Mouse (Mus musculus) stomach, embryonic 14.5 days (tissue): ENCODE data around the gene Serpinb9c. TPM values are rescaled to one million over a fixed set of nuclear protein-coding genes. Genes with fewer than 3 reads are reported as not detected.
"Not testable (repeated sequence)": the region's sequence is repeated elsewhere in the genome, so short reads cannot be mapped to it uniquely, and the experiment has no call there.

Experiments used
- ATAC-seq: fragments of 200-750 bp; cut with Nextera tagmentation; 2 replicates; pipeline ENCODE4 v1.8.0; 2017; ENCODE audit warnings: low read depth, moderate TSS enrichment; ENCODE audit not compliant: insufficient number of reproducible peaks, insufficient read depth, low FRiP score
- H3K27ac ChIP-seq: fragments of 300-500 bp; sonication (generic); 2 replicates; pipeline ENCODE4 v1.5.1; 2014; ENCODE audit warnings: mild to moderate bottlenecking, low read length, moderate library complexity, mixed read lengths
- H3K27me3 ChIP-seq: fragments of 300-500 bp; sonication (generic); 2 replicates; pipeline ENCODE4 v1.6.1; 2014; ENCODE audit warnings: low read length, control low read depth, mixed read lengths; ENCODE audit not compliant: control insufficient read depth, insufficient read depth
- H3K36me3 ChIP-seq: fragments of 300-500 bp; sonication (generic); 2 replicates; pipeline ENCODE4 v1.6.1; 2014; ENCODE audit warnings: mild to moderate bottlenecking, control low read depth, low read length, moderate library complexity, mixed read lengths; ENCODE audit not compliant: control insufficient read depth, insufficient read depth
- H3K4me1 ChIP-seq: fragments of 300-500 bp; sonication (generic); 2 replicates; pipeline ENCODE4 v1.6.1; 2014; ENCODE audit warnings: low read length, control low read depth, mixed read lengths; ENCODE audit not compliant: control insufficient read depth, insufficient read depth
- H3K4me2 ChIP-seq: fragments of 300-500 bp; sonication (generic); replicated peaks from 2 replicates; pipeline ENCODE4 v1.6.1; 2014; ENCODE audit warnings: low read depth, low read length, control low read depth
- H3K4me3 ChIP-seq: fragments of 300-500 bp; sonication (generic); 2 replicates; pipeline ENCODE4 v1.5.1; 2014; ENCODE audit warnings: low read depth, low read length, control low read depth
- H3K9ac ChIP-seq: fragments of 300-500 bp; sonication (generic); replicated peaks from 2 replicates; pipeline ENCODE4 v1.6.1; 2014; ENCODE audit warnings: low read depth, mild to moderate bottlenecking, control low read depth, low read length, moderate library complexity, mixed read lengths
- H3K9me3 ChIP-seq: fragments of 300-500 bp; sonication (generic); 2 replicates; pipeline ENCODE4 v1.6.1; 2016; ENCODE audit warnings: low read depth, low read length, control low read depth; ENCODE audit not compliant: control insufficient read depth
- WGBS: fragments of 180-500 bp; shearing (Covaris S2); extraction: QIAGEN DNeasy Blood & Tissue Kit; methylation state at CpG from one replicate; pipeline ENCODE4 v1.1.7; 2014; 5-methylcytosine and 5-hydroxymethylcytosine counted together
- polyA plus RNA-seq: library from polyadenylated mRNA; unstranded; fragments of >200 nt; fragmentation: Nextera tagmentation; extraction: Ambion mirVana; gene quantifications from 2 replicates; pipeline ENCODE4 v1.2.1, GENCODE M21; 2014

The Serpinb9c gene
- not detected in 2 replicates for polyA plus RNA-seq

DNA sequence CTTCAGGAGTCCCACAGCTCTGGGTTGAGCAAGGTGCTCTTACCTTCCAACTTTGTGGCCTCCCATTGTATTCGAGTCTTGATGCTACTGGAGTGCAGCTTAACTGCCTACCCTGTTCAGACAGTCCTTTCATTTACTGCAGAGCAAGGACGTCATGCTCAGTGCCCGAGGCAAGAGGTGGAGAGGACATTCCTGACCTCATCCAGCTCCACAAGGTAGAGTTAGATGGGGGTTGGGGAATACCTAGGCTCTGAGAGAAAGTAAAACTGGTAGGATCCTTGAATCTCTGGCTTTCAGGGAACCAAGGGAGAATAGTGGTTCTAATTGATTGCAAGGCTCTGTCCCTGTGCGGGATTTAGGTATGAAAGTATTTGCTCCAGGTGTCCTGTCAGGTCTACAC, at the start of gene Serpinb9c:
Gene Serpinb9c, minus strand, starts transcription at position 101 of the 400 bp plus-strand sequence.
- Histone ChIP-seq H3K36me3 (no peaks in the 10 kb centered on the region), H3K4me3 (no peak within 1 kb of the TSS), H3K27ac (no peak within 1 kb of the TSS), H3K9ac (no peak within 1 kb of the TSS), H3K4me1 (no peaks in the 10 kb centered on the region), H3K4me2 (no peak within 1 kb of the TSS), H3K27me3 (no peaks in the 10 kb centered on the region), H3K9me3 (no peaks in the 10 kb centered on the region)
- WGBS = 78% methylated on average over 4 of the region's 4 CpGs
- ATAC-seq = no peak

DNA sequence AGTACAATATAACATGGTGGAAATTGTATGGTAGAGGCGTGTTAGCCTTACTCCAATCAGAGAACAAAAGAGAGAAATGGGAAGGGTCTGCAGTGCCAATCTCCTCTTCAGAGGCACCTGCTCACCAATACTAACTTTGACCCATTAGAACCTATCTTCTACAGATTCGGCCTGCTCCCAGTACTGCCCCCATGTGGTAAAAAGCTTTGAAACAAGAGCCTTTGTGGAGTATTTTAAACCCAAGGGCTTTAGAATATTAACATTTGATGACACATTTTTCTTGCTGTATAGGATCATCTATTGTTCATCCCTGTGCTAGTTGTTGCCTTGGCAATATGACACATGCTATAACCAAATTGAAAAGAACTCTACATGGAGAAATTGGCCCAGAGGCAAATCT, 40.2 kb upstream of the Serpinb9c start:
- Histone ChIP-seq H3K9ac (no peak overlapping the region), H3K4me3 (no peak overlapping the region), H3K27me3 (no peaks in the 10 kb centered on the region), H3K4me1 (no peaks in the 10 kb centered on the region), H3K4me2 (no peak overlapping the region), H3K27ac (no peak overlapping the region), H3K36me3 (no peaks in the 10 kb centered on the region), H3K9me3 (no peaks in the 10 kb centered on the region)
- no peak for ATAC-seq
- WGBS = 62% methylated on average over 2 of the region's 2 CpGs

DNA sequence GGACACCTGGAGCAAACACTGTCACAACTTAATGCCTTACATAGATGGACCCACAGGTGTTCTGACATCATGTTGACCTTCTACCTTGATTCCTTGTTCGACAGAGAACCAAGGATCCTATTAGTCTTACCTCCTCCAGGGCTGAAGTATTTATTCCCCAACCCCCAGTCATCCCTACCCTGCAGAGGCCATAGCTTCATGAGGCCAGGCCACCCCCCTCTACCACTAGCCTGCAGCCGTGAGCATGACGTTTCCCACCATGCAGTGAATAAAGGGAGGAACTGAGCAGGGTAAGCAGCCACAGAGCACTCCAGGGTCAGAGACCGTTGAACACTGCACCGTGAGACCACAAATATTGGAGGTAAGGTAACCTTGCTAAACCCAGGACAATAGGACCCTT, 33.1 kb upstream of the Serpinb9c start, which contains the start of gene Serpinb9d:
Gene Serpinb9d, plus strand, starts transcription at position 301 of the 400 bp plus-strand sequence.
- H3K4me1 ChIP-seq = no peaks in the 10 kb centered on the region
- H3K27ac ChIP-seq = no peak within 1 kb of the TSS
- no peak within 1 kb of the TSS for H3K4me3 ChIP-seq
- H3K36me3 ChIP-seq = no peaks in the 10 kb centered on the region
- no peak within 1 kb of the TSS for H3K4me2 ChIP-seq
- H3K9ac ChIP-seq = no peak within 1 kb of the TSS
- WGBS = 83% methylated on average over 5 of the region's 5 CpGs
- no peak for ATAC-seq
- H3K9me3 ChIP-seq = no peaks in the 10 kb centered on the region
- H3K27me3 ChIP-seq = no peaks in the 10 kb centered on the region

DNA sequence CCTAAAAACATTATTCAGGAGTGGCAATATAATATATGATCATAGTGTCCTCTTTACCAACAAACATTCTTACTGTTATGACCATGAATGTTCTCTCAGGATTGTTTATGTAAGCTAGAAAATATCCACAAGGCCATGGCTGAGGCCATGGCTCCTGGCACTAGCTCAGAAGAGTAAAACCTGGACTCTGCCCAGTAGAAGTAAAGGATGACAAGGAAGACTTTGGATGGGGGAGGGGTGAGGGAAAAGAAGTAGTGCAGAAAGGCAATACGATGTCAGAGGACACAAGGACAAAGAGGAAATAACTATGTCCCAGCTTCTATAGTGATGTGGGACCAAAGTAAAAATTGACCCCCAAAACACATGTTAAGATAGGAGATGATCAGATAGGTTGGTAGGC, 30.9 kb upstream of the Serpinb9c start:
- not testable (repeated sequence) for ATAC-seq, H3K9ac ChIP-seq, H3K27ac ChIP-seq, H3K4me1 ChIP-seq, H3K4me3 ChIP-seq, H3K9me3 ChIP-seq, H3K4me2 ChIP-seq, H3K36me3 ChIP-seq, H3K27me3 ChIP-seq
- WGBS = 84% methylated on average over 1 of the region's 1 CpGs

DNA sequence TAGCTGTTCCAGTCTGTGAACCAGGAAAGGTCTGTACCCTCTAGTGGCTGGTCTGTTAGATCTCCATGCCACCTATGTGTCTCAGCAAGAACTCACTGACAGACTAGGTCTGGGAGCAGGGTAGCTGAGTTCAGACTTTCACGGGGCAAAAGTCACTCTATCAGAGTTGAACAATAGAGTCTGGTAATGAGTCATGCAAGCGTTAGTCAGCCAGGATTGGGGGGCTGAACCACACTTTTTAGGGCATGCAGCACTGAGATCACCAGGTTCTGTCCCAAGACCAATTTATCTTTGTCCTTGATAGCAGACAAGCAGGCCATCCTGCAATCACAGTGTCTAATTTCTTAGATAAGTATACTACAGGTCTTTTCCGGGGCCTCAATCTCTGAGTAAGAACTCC, 18.1 kb downstream of the Serpinb9c start:
- no peak overlapping the region for H3K4me3 ChIP-seq

DNA sequence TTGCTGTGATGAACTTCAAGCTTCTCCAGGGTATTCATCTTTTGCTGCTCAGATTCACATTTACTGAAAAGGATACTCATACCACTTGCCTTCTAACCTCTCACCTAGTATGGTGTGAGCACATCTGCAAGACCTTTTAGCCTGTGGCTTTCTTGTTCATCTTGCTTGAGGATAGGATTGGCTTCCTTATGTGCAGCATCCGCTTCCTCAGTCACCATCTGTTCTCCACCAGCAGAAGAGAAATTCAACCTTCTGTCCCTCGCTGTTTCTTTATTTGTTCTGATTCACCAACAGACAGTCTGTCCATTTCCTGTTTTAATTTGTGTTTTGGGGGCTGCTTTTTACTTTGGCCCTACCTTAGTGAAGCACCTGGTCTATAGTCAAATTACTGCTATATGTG, 21.8 kb downstream of the Serpinb9c start:
- H3K27ac ChIP-seq = no peak overlapping the region
- WGBS = 94% methylated on average over 2 of the region's 2 CpGs
- no peak overlapping the region for H3K4me2 ChIP-seq
- ATAC-seq = no peak
- no peak overlapping the region for H3K9ac ChIP-seq
- H3K36me3 ChIP-seq = no peaks in the 10 kb centered on the region
- H3K9me3 ChIP-seq = no peaks in the 10 kb centered on the region
- no peak overlapping the region for H3K4me3 ChIP-seq
- H3K4me1 ChIP-seq = no peaks in the 10 kb centered on the region
- no peaks in the 10 kb centered on the region for H3K27me3 ChIP-seq

More for the DNA sequence above, 18.1 kb downstream of the Serpinb9c start:
- Histone ChIP-seq H3K27me3 (no peaks in the 10 kb centered on the region), H3K4me2 (no peak overlapping the region), H3K9me3 (no peaks in the 10 kb centered on the region), H3K27ac (no peak overlapping the region), H3K9ac (no peak overlapping the region), H3K36me3 (no peaks in the 10 kb centered on the region), H3K4me1 (no peaks in the 10 kb centered on the region)
- WGBS = 75% methylated on average over 3 of the region's 3 CpGs
- ATAC-seq = no peak

DNA sequence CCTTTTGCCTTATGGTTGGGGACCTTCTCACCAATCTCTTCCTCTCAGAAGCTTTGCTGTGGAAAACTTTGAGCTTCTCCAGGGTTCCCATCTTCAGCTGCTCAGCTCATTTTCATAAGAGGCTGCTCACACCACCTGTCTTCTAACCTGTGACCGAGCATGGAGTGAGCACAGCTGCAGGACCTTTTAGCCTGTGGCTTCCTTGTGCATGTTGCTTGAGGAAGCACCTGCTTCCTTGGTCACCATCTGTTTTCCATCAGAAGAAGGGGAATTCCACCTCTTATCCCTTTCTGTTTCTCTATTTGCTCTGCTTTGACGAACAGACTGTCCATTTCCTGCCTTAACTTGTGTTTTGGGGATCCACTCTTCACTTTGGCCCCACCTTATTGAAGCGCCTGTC, 46.5 kb downstream of the Serpinb9c start:
- no peak overlapping the region for H3K4me3 ChIP-seq
- no peaks in the 10 kb centered on the region for H3K9me3 ChIP-seq
- no peak overlapping the region for H3K4me2 ChIP-seq
- H3K27me3 ChIP-seq = no peaks in the 10 kb centered on the region
- no peaks in the 10 kb centered on the region for H3K4me1 ChIP-seq
- no peaks in the 10 kb centered on the region for H3K36me3 ChIP-seq
- 62% methylated on average over 3 of the region's 3 CpGs for WGBS
- H3K9ac ChIP-seq = no peak overlapping the region
- no peak overlapping the region for H3K27ac ChIP-seq
- ATAC-seq = no peak

DNA sequence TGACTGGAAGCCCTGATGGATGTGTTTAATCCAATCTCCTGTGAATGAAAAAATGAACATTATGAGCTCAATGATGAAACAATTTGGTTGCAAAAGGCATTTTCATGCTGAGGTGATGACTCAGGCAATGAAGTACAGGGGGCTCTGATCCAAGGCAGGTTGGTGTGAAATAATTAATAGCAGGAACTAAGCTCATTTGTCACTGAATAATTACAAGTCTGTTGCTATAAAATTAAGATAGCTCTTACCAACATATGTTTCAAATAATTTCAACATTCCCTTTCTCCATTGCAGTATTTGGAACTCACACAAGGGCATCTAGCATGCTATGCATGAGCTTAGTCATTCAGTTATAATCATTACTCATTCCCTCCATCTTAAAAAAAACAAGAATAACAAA, 53.9 kb downstream of the Serpinb9c start:
- H3K9ac ChIP-seq = no peak overlapping the region
- H3K4me1 ChIP-seq = no peaks in the 10 kb centered on the region
- no peak overlapping the region for H3K4me3 ChIP-seq
- H3K36me3 ChIP-seq = no peaks in the 10 kb centered on the region
- H3K4me2 ChIP-seq = no peak overlapping the region
- no peak overlapping the region for H3K27ac ChIP-seq
- no peaks in the 10 kb centered on the region for H3K9me3 ChIP-seq
- ATAC-seq = no peak
- H3K27me3 ChIP-seq = no peaks in the 10 kb centered on the region
